ENCODE assay signal across 8 mouse cellular contexts in the genomic region with DNA sequence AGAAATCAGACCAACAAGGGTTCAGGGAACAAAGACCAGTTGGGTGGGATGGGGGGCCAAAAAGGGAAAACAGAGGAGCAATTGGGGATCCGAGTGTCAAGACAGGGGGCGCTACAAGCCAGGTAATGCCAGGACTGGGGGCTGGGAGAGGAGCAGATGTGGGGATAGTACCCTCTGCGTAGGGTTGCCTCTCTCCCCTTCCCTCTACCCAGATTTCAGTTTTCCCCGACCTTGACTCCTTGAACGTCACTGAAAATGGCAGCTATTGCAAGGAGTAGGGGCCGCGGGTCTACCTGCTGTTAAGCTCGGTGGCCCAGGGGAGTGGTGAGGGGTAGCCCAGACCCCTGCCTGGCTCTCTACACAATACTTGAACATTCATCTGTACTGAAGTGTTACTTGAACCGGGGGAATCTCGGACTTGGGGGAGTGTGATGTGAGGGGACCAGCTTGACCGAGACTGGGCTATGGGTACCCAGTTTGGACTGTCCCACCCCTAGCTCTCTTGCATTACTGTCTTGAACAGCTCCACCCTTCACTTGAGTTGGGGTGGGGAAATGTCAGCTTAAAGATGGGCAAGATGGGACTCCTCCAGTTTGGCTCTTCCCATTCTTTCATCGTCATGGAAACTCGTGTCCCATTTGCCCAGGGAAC. TPM values are rescaled to one million over a fixed set of nuclear protein-coding genes. Genes with fewer than 3 reads are reported as not detected.
DNase-seq lines count a peak whose midpoint lies in the region; ATAC-seq and TF ChIP-seq lines count a peak whose summit lies in the region.

No protein-coding gene starts in this region.

- no peak overlapping the region for H3K4me3 ChIP-seq in lung, postnatal 0 days (ENCODE audit: low read depth, low read length)
- H3K4me3 ChIP-seq in heart, embryonic 16.5 days (ENCODE audit: low read length), result no peak overlapping the region
- peak overlapping the region; percentile 58 to 72 for H3K4me3 ChIP-seq in liver, embryonic 14.5 days (ENCODE audit: insufficient read depth in 1 of 2, low read depth in 2 of 2, low read length in 2 of 2)

- ATAC-seq in lung, postnatal 0 days, result no peak
- ATAC-seq in heart, embryonic 16.5 days (replicated peaks; ENCODE audit: extremely low read depth, insufficient read depth, low FRiP score), result no peak
- ATAC-seq in liver, embryonic 14.5 days (ENCODE audit: insufficient read depth), result no peak

- no peak overlapping the region for H3K9ac ChIP-seq in lung, postnatal 0 days (replicated peaks; ENCODE audit: low read depth)
- H3K9ac ChIP-seq in heart, embryonic 16.5 days (ENCODE audit: low read length), result no peak overlapping the region
- peak overlapping the region; percentile 90 for H3K9ac ChIP-seq in liver, embryonic 14.5 days (replicated peaks)

- no peak overlapping the region for H3K27ac ChIP-seq in lung, postnatal 0 days (ENCODE audit: low read length)
- peak overlapping the region; percentile 52; the same call in 1 of the 2 replicates for H3K27ac ChIP-seq in heart, embryonic 16.5 days (ENCODE audit: low read length)
- peak overlapping the region; percentile 93 for H3K27ac ChIP-seq in liver, embryonic 14.5 days

- H3K27me3 ChIP-seq in lung, postnatal 0 days (replicated peaks; ENCODE audit: insufficient read depth, low read length), result no peaks in the 10 kb centered on the region
- H3K27me3 ChIP-seq in heart, embryonic 16.5 days (ENCODE audit: control insufficient read depth, insufficient read depth, low read length), result no peaks in the 10 kb centered on the region
- H3K27me3 ChIP-seq in liver, embryonic 14.5 days (ENCODE audit: control insufficient read depth, insufficient read depth, low read length), result no peaks in the 10 kb centered on the region

- peaks cover 10% of the 10 kb centered on the region for H3K4me1 ChIP-seq in lung, postnatal 0 days (ENCODE audit: insufficient read depth, low read depth, low read length)
- H3K4me1 ChIP-seq in heart, embryonic 16.5 days (ENCODE audit: control insufficient read depth, insufficient read depth, low read length), result peaks cover 6% of the 10 kb centered on the region; the same call in 1 of the 2 replicates
- peaks cover 35 to 51% of the 10 kb centered on the region in 2 experiments for H3K4me1 ChIP-seq in liver, embryonic 14.5 days (replicated peaks; ENCODE audit: control insufficient read depth in 2 of 2, insufficient read depth in 2 of 2, low read length in 1 of 2)

- DNase-seq in adrenal gland, postnatal 14 days, result peak; percentile 40
- DNase-seq in adrenal gland, adult 2 months, result no peak
- no peak for DNase-seq in lung, postnatal 0 days (ENCODE audit: low spot score)
- no peak for DNase-seq in lung, postnatal 4 days
- no peak for DNase-seq in liver, embryonic 14.5 days (ENCODE audit: low read depth in 3 of 3, low spot score in 3 of 3)
- peak; percentile 70 for DNase-seq in thymus, postnatal 4 days
- DNase-seq in left cerebral cortex, adult 9 months (ENCODE audit: low spot score in 2 of 2), result no peak

- peak; percentile 46 for TF ChIP-seq CTCF in lung, postnatal 0 days (IDR thresholded peaks at IDR 0.05)
- peak; percentile 77 for TF ChIP-seq CTCF in liver, embryonic 14.5 days (IDR thresholded peaks at IDR 0.05; ENCODE audit: low read depth)

- WGBS in lung, postnatal 0 days, result 44% methylated on average over 13 of the region's 13 CpGs
- 52% methylated on average over 13 of the region's 13 CpGs for WGBS in heart, embryonic 16.5 days
- 48% methylated on average over 13 of the region's 13 CpGs for WGBS in liver, embryonic 14.5 days (ENCODE audit: insufficient replicate concordance)

- TF ChIP-seq EP300 in lung, postnatal 0 days (IDR thresholded peaks at IDR 0.05), result no peak
- TF ChIP-seq EP300 in liver, embryonic 14.5 days (IDR thresholded peaks at IDR 0.05; ENCODE audit: low read depth), result no peak

- no peak overlapping the region for H3K4me2 ChIP-seq in lung, postnatal 0 days (replicated peaks; ENCODE audit: low read depth, low read length)
- 0 out of 2 replicates have a peak overlapping the region, but pooled peaks have one; percentile 6 for H3K4me2 ChIP-seq in heart, embryonic 16.5 days (ENCODE audit: low read depth, low read length)
- peak overlapping the region; percentile 94 for H3K4me2 ChIP-seq in liver, embryonic 14.5 days (ENCODE audit: low read depth)

- no peaks in the 10 kb centered on the region for H3K36me3 ChIP-seq in lung, postnatal 0 days (ENCODE audit: insufficient read depth, low read length)
- peaks cover 14% of the 10 kb centered on the region for H3K36me3 ChIP-seq in heart, embryonic 16.5 days (ENCODE audit: control insufficient read depth, insufficient read depth)
- H3K36me3 ChIP-seq in liver, embryonic 14.5 days (replicated peaks; ENCODE audit: control insufficient read depth, insufficient read depth, low read depth), result no peaks in the 10 kb centered on the region

- H3K9me3 ChIP-seq in lung, postnatal 0 days (ENCODE audit: low read length), result no peaks in the 10 kb centered on the region
- no peaks in the 10 kb centered on the region for H3K9me3 ChIP-seq in heart, embryonic 16.5 days (replicated peaks; ENCODE audit: control insufficient read depth, low read length)
- H3K9me3 ChIP-seq in liver, embryonic 14.5 days (ENCODE audit: control insufficient read depth, low read length), result no peaks in the 10 kb centered on the region

RNA-seq across cellular contexts. Expression of a gene that starts 1.1 kb away (rescaled TPM):
- 28.1 and 28.3 TPM in 2 replicates for total RNA-seq in adrenal gland, postnatal 14 days (2021)
- total RNA-seq in adrenal gland, adult 2 months (2021), result 10 to 100 TPM; 28.3 to 32.8 TPM
- polyA plus RNA-seq in adrenal gland, adult 2 months (2012; rRNA removed), result 90.6 and 94.8 TPM in 2 replicates
- 38.5 and 42.8 TPM in 2 replicates for polyA plus RNA-seq in lung, postnatal 0 days (2015; fragmentation: Nextera tagmentation; extraction: Ambion mirVana)
- 20.3 and 21.4 TPM in 2 replicates for polyA plus RNA-seq in heart, embryonic 16.5 days (2015; fragmentation: Nextera tagmentation; extraction: Ambion mirVana)
- polyA plus RNA-seq in liver, embryonic 14.5 days (2012; rRNA removed), result 6.9 and 7.2 TPM in 2 replicates
- 3.9 and 4.9 TPM in 2 replicates for polyA plus RNA-seq in liver, embryonic 14.5 days (2014; fragmentation: Nextera tagmentation; extraction: Ambion mirVana)

RNA-seq across cellular contexts. Expression of a gene that starts 8.0 kb away (rescaled TPM):
- 37.7 and 46.2 TPM in 2 replicates for total RNA-seq in adrenal gland, postnatal 14 days (2021)
- 10 to 100 TPM; 36.0 to 42.6 TPM for total RNA-seq in adrenal gland, adult 2 months (2021)
- 12.6 and 15.9 TPM in 2 replicates for polyA plus RNA-seq in adrenal gland, adult 2 months (2012; rRNA removed)
- 10.5 and 11.0 TPM in 2 replicates for polyA plus RNA-seq in lung, postnatal 0 days (2015; fragmentation: Nextera tagmentation; extraction: Ambion mirVana)
- polyA plus RNA-seq in heart, embryonic 16.5 days (2015; fragmentation: Nextera tagmentation; extraction: Ambion mirVana), result 10.3 and 12.3 TPM in 2 replicates
- polyA plus RNA-seq in liver, embryonic 14.5 days (2012; rRNA removed), result 5.7 TPM in 2 replicates
- 10.5 and 12.3 TPM in 2 replicates for polyA plus RNA-seq in liver, embryonic 14.5 days (2014; fragmentation: Nextera tagmentation; extraction: Ambion mirVana)

RNA-seq across cellular contexts. Expression of a gene that starts 16.9 kb away (rescaled TPM):
- total RNA-seq in adrenal gland, postnatal 14 days (2021), result 0.38 and 0.44 TPM in 2 replicates
- 1 to 10 TPM; 2.2 to 4.6 TPM for total RNA-seq in adrenal gland, adult 2 months (2021)
- not detected in 2 replicates for polyA plus RNA-seq in adrenal gland, adult 2 months (2012; rRNA removed)
- polyA plus RNA-seq in lung, postnatal 0 days (2015; fragmentation: Nextera tagmentation; extraction: Ambion mirVana), result not detected in 2 replicates
- not detected in 2 replicates for polyA plus RNA-seq in heart, embryonic 16.5 days (2015; fragmentation: Nextera tagmentation; extraction: Ambion mirVana)
- 1.2 TPM in 1 of 2 replicates, not detected in the other for polyA plus RNA-seq in liver, embryonic 14.5 days (2012; rRNA removed)
- polyA plus RNA-seq in liver, embryonic 14.5 days (2014; fragmentation: Nextera tagmentation; extraction: Ambion mirVana), result not detected in 2 replicates

RNA-seq across cellular contexts. Expression of a gene that starts 24.1 kb away (rescaled TPM):
- 12.8 and 14.5 TPM in 2 replicates for total RNA-seq in adrenal gland, postnatal 14 days (2021)
- 10 to 100 TPM in 1 of 2 experiments, 1 to 10 TPM in 1; 9.5 to 11.6 TPM for total RNA-seq in adrenal gland, adult 2 months (2021)
- polyA plus RNA-seq in adrenal gland, adult 2 months (2012; rRNA removed), result 34.5 and 42.6 TPM in 2 replicates
- polyA plus RNA-seq in lung, postnatal 0 days (2015; fragmentation: Nextera tagmentation; extraction: Ambion mirVana), result 1.6 TPM in 2 replicates
- 1.3 and 2.1 TPM in 2 replicates for polyA plus RNA-seq in heart, embryonic 16.5 days (2015; fragmentation: Nextera tagmentation; extraction: Ambion mirVana)
- 10.8 and 11.3 TPM in 2 replicates for polyA plus RNA-seq in liver, embryonic 14.5 days (2012; rRNA removed)
- polyA plus RNA-seq in liver, embryonic 14.5 days (2014; fragmentation: Nextera tagmentation; extraction: Ambion mirVana), result 0.85 and 1.1 TPM in 2 replicates

RNA-seq across cellular contexts. Expression of a gene that starts 31.9 kb away (rescaled TPM):
- 38.0 and 69.3 TPM in 2 replicates for total RNA-seq in adrenal gland, postnatal 14 days (2021)
- 10 to 100 TPM; 45.5 to 46.2 TPM for total RNA-seq in adrenal gland, adult 2 months (2021)
- polyA plus RNA-seq in adrenal gland, adult 2 months (2012; rRNA removed), result 83.9 and 86.5 TPM in 2 replicates
- polyA plus RNA-seq in lung, postnatal 0 days (2015; fragmentation: Nextera tagmentation; extraction: Ambion mirVana), result 52.8 and 55.8 TPM in 2 replicates
- 24.5 and 24.9 TPM in 2 replicates for polyA plus RNA-seq in heart, embryonic 16.5 days (2015; fragmentation: Nextera tagmentation; extraction: Ambion mirVana)
- 44.8 and 45.5 TPM in 2 replicates for polyA plus RNA-seq in liver, embryonic 14.5 days (2012; rRNA removed)
- 44.8 and 45.5 TPM in 2 replicates for polyA plus RNA-seq in liver, embryonic 14.5 days (2014; fragmentation: Nextera tagmentation; extraction: Ambion mirVana)

Comparison
In these comparisons a context has a peak if more than half of its experiments do, and no peak if none do; other contexts are left out.
1. DNase-seq: peak in adrenal gland, postnatal 14 days (single experiment) and thymus, postnatal 4 days (single experiment); none in adrenal gland, adult 2 months (single experiment), lung, postnatal 0 days (single experiment), lung, postnatal 4 days (0 of 2), liver, embryonic 14.5 days (0 of 3) and left cerebral cortex, adult 9 months (0 of 2).
2. H3K4me3 ChIP-seq: peak in liver, embryonic 14.5 days (2 of 2); none in lung, postnatal 0 days (single experiment) and heart, embryonic 16.5 days (single experiment).